Mouse (Mus musculus) megakaryocyte, embryonic 14.5 days (primary cell): Measurements from ENCODE around the gene Lce1h.

Source experiments
- FLI1 ChIP-seq: IDR thresholded peaks from 2 replicates; pipeline ENCODE4 v1.6.1; 2012; ENCODE audit warnings: low read length, inconsistent platforms, mixed read lengths
- GATA1 ChIP-seq: IDR thresholded peaks from 3 replicates; pipeline ENCODE4 v1.6.1; 2012; ENCODE audit warnings: mixed read lengths, low read length, inconsistent platforms, borderline replicate concordance

- TF ChIP-seq GATA1, result no peak
- TF ChIP-seq FLI1, result no peak
These were observed 49.7 kb downstream of the Lce1h start for GRCm38 (mm10) chr3:92715122-92715521.
